Mouse (Mus musculus) hindbrain, embryonic 14.5 days (tissue): ENCODE data around the gene Shcbp1l. TPM values are rescaled to one million over a fixed set of nuclear protein-coding genes. Genes with fewer than 3 reads are reported as not detected.
A peak's percentile ranks its signal among the peaks of the same experiment; 100 is the strongest.
"Not testable (repeated sequence)": the region's sequence is repeated elsewhere in the genome, so short reads cannot be mapped to it uniquely, and the experiment has no call there.

Source experiments
- ATAC-seq: fragments of 200-750 bp; cut with Nextera tagmentation; 2 replicates; pipeline ENCODE4 v1.8.0; 2017; ENCODE audit warnings: moderate number of reproducible peaks, mild to moderate bottlenecking, moderate TSS enrichment, moderate library complexity; ENCODE audit not compliant: low FRiP score
- DNase-seq: peaks from one replicate; pipeline ENCODE4 v3.0.0-alpha.2; 2015; ENCODE audit warnings: low spot score
- H3K27ac ChIP-seq: fragments of 300-500 bp; sonication (generic); 2 replicates; pipeline ENCODE4 v1.5.1; 2014; ENCODE audit warnings: mild to moderate bottlenecking, moderate library complexity
- H3K27me3 ChIP-seq: fragments of 300-500 bp; sonication (generic); 2 replicates; pipeline ENCODE4 v1.6.1; 2014; ENCODE audit warnings: mild to moderate bottlenecking, low read length, mixed read lengths; ENCODE audit not compliant: control insufficient read depth, insufficient read depth
- H3K36me3 ChIP-seq: fragments of 300-500 bp; sonication (generic); replicated peaks from 2 replicates; pipeline ENCODE4 v1.6.1; 2014; ENCODE audit not compliant: control insufficient read depth, insufficient read depth
- H3K4me1 ChIP-seq: fragments of 300-500 bp; sonication (generic); replicated peaks from 2 replicates; pipeline ENCODE4 v1.6.1; 2014; ENCODE audit warnings: antibody characterized with exemption, low read length, mixed read lengths; ENCODE audit not compliant: control insufficient read depth, insufficient read depth
- H3K4me2 ChIP-seq: fragments of 300-500 bp; sonication (generic); replicated peaks from 2 replicates; pipeline ENCODE4 v1.6.1; 2014; ENCODE audit warnings: mild to moderate bottlenecking, moderate library complexity
- H3K4me3 ChIP-seq: fragments of 300-500 bp; sonication (generic); replicated peaks from 2 replicates; pipeline ENCODE4 v1.5.1; 2014; ENCODE audit warnings: mild to moderate bottlenecking, low read length
- H3K9ac ChIP-seq: fragments of 300-500 bp; sonication (generic); 2 replicates; pipeline ENCODE4 v1.6.1; 2014
- H3K9me3 ChIP-seq: fragments of 300-500 bp; sonication (generic); 2 replicates; pipeline ENCODE4 v1.6.1; 2016; ENCODE audit warnings: low read length; ENCODE audit not compliant: control insufficient read depth
- WGBS: fragments of 180-500 bp; shearing (Covaris S2); extraction: QIAGEN DNeasy Blood & Tissue Kit; methylation state at CpG from one replicate; pipeline ENCODE4 v1.1.7; 2014; 5-methylcytosine and 5-hydroxymethylcytosine counted together
- polyA plus RNA-seq: library from polyadenylated mRNA; unstranded; fragments of >200 nt; fragmentation: Nextera tagmentation; extraction: Ambion mirVana; gene quantifications from 2 replicates; pipeline ENCODE4 v1.2.1, GENCODE M21; 2014

The Shcbp1l gene
- polyA plus RNA-seq, 1 experiment from 2014 or later: 0.56 TPM

DNA sequence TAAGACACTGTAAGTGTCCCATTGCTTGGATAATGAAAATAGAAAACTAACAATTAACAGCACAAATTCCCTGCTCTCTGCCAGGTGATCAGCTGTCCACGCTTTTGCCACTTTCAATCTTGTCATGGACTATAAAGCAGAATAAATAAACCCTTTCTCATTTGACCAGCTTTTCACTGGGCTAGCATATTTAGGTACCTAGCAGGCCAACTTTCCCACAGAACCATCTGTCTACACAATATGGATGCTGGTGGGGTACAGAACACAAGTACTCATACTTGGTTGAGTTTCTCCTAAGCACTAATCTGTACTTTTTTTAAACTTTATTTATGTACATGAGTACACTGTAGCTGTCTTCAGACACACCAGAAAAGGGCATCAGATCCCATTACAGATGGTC, 54.3 kb downstream of the Shcbp1l start:
- Histone ChIP-seq H3K27me3 (no peaks in the 10 kb centered on the region), H3K4me3 (no peak overlapping the region), H3K36me3 (peaks cover 91% of the 10 kb centered on the region), H3K4me2 (no peak overlapping the region), H3K9ac (no peak overlapping the region), H3K27ac (no peak overlapping the region), H3K9me3 (no peaks in the 10 kb centered on the region), H3K4me1 (peaks cover 10% of the 10 kb centered on the region)
- WGBS: 93% methylated on average over 1 of the region's 1 CpGs
- ATAC-seq (no peak), DNase-seq (no peak)

DNA sequence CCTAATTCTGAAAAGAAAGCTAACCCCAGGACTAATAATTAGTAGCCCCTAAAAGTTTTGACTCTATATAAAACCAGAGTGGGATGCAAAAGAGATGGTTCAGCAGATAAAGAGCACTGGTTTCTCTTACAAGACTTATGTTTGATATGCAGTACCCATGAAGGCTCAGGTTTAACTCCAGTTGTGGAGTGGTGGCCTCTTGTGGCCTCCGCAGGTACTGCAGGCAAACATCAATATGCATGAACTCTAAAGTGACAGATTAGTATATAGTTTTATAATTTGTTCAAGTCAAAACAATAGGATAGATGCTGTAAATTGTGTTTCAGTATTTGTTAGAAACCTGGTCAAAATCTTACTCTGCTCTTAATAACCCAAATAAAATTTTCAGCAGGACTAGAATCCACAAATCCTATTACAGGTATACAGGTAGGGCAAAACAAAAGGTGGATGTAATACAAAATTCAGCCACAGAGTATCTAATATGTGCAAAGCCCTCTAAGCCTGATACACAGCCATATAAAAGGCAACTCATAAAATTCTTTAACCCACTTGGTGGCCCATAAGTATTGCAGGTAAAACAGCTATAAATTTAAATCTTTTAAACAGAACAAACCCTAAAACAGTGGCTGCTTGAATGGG, 55.5 kb downstream of the Shcbp1l start:
- no peaks in the 10 kb centered on the region for H3K9me3 ChIP-seq
- DNase-seq (peak; percentile 82), ATAC-seq (0 out of 2 replicates have a peak, but pooled peaks have one; percentile 37)
- H3K4me3 ChIP-seq: no peak overlapping the region
- H3K27ac ChIP-seq: no peak overlapping the region
- no peaks in the 10 kb centered on the region for H3K27me3 ChIP-seq
- H3K36me3 ChIP-seq: peaks cover 79% of the 10 kb centered on the region
- H3K4me2 ChIP-seq: no peak overlapping the region
- no peak overlapping the region for H3K9ac ChIP-seq
- 54% methylated on average over 1 of the region's 1 CpGs for WGBS
- peaks cover 22% of the 10 kb centered on the region for H3K4me1 ChIP-seq

GRCm38 (mm10) chr1:153481025-153481412, 56.1 kb downstream of the Shcbp1l start:
- Histone ChIP-seq H3K27me3 (no peaks in the 10 kb centered on the region), H3K9me3 (no peaks in the 10 kb centered on the region), H3K4me1 (peaks cover 27% of the 10 kb centered on the region), H3K4me2 (no peak overlapping the region), H3K36me3 (peaks cover 74% of the 10 kb centered on the region), H3K4me3 (no peak overlapping the region), H3K9ac (no peak overlapping the region), H3K27ac (no peak overlapping the region)
- ATAC-seq (no peak), DNase-seq (no peak)
- 68% methylated on average over 1 of the region's 1 CpGs for WGBS

DNA sequence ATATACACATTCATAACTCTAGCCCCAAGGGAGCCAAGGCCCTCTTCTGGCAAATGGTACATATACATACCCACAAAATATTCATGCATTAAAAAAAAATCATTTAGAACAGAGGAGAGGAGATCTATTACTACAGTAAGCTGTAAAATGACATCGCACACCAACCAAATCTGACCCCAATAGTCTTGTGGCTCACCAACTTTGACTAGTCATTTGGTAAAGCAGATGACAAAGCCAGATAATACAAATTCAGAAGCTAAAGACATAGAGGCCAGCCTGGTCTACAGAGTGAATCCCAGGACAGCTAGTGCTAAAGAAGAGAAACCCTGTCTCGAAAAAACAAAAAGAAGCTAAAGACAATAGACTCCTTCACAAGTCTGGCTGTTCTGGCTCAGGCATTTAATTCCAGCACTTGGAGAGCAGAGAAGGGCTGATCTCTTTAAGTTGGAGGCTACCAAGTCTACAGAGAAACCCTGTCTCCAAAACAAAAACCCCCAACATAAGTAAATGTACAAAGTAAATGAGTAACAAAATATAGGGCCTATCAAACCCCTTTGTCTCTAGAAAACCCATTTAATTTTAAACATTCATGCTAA, 60.3 kb downstream of the Shcbp1l start:
- Histone ChIP-seq H3K9me3 (no peaks in the 10 kb centered on the region), H3K4me1 (peaks cover 29% of the 10 kb centered on the region), H3K36me3 (peaks cover 31% of the 10 kb centered on the region), H3K4me3 (peak overlapping the region; percentile 79), H3K4me2 (peak overlapping the region; percentile 94), H3K27me3 (no peaks in the 10 kb centered on the region), H3K9ac (no peak overlapping the region), H3K27ac (no peak overlapping the region)
- ATAC-seq (no peak), DNase-seq (no peak)
- WGBS: 38% methylated on average over 2 of the region's 2 CpGs

- not testable (repeated sequence) for DNase-seq, ATAC-seq, H3K9me3 ChIP-seq, H3K27ac ChIP-seq, H3K27me3 ChIP-seq
- WGBS: 15% methylated on average over 6 of the region's 6 CpGs
- H3K36me3 ChIP-seq: peaks cover 23% of the 10 kb centered on the region
- H3K9ac ChIP-seq: peak overlapping the region; percentile 86
- H3K4me3 ChIP-seq: peak overlapping the region; percentile 79
- H3K4me2 ChIP-seq: peak overlapping the region; percentile 94
- H3K4me1 ChIP-seq: peaks cover 29% of the 10 kb centered on the region
These were observed 61.2 kb downstream of the Shcbp1l start for GRCm38 (mm10) chr1:153486120-153486519.

DNA sequence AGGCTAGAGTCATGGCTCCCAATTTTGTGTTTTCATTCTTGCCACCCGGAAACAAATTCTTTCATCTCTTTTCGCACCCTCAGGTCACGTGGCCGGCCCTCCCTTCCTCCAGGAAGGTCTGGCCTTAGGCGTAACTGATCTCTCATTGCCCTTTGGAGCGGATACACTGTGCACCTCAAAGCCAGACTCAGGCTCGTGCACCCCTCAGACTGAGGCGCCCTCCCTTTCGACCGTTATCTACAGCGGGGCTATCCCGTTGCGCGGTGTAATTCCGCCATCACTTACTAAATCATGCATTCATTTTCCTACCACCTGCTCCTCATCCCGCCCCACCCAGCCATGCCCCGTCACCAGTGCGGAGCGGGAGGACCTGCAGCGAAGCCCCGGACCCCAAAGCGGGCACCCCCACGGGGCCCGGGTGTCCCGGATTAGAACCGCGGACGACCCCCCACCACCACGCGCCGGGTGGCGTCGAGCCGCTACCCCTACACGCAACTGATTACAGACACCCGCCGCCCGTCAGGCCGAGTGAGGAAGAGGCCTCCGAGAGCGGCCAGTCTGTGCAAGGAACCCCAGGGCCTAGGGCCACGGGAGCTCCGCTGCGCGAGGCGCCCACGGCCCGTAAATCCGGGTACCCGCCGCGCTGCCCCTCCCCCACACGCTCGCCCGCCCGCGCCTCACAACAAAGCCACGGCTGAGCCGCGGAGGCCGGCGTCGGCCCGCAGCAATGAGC, 62.0 kb downstream of the Shcbp1l start:
- Histone ChIP-seq H3K36me3 (peaks cover 15% of the 10 kb centered on the region), H3K9me3 (no peaks in the 10 kb centered on the region), H3K27me3 (no peaks in the 10 kb centered on the region), H3K4me2 (peak overlapping the region; percentile 94), H3K4me1 (peaks cover 29% of the 10 kb centered on the region), H3K4me3 (peak overlapping the region; percentile 79), H3K27ac (peak overlapping the region; percentile 90), H3K9ac (peak overlapping the region; percentile 86)
- DNase-seq (peak; percentile 44), ATAC-seq (peak; percentile 86)
- WGBS: under 1% methylated on average over 49 of the region's 64 CpGs

GRCm38 (mm10) chr1:153487500-153487879, 62.5 kb downstream of the Shcbp1l start, which contains the start of gene Dhx9:
Gene Dhx9 (minus strand): TSS chr1:153487660.
- Histone ChIP-seq H3K9me3 (no peaks in the 10 kb centered on the region), H3K4me2 (peak within 1 kb of the TSS; percentile 94), H3K4me3 (peak within 1 kb of the TSS; percentile 79), H3K9ac (peak within 1 kb of the TSS; percentile 86), H3K36me3 (peaks cover 9% of the 10 kb centered on the region), H3K27me3 (no peaks in the 10 kb centered on the region), H3K4me1 (peaks cover 29% of the 10 kb centered on the region), H3K27ac (peak within 1 kb of the TSS; percentile 90)
- peak; percentile 99 for DNase-seq
- peak; percentile 93 for ATAC-seq
- WGBS: 0% methylated on average over 35 of the region's 35 CpGs

DNA sequence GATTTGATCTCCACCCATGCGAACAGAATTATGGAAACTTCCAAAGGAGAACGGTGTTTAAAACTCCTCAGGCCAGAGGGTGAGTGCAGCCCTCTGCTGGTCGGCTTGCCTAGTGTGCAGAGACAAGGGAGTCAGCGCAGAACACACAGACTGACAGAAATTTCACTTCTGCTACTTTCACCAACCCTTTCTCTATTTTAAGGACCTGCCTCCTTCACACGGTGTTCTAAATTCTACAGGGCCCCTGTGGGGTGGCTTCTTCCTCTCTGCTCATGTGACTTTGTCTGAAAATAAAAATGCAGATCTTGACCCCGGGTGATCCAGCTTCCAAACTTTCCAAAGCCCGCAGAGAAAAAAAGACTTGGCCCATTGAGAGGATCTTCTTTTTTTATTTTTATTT, 64.2 kb downstream of the Shcbp1l start:
- 50% methylated on average over 7 of the region's 7 CpGs for WGBS
- ATAC-seq: no peak

GRCm38 (mm10) chr1:153489540-153489939, 64.6 kb downstream of the Shcbp1l start:
- H3K36me3 ChIP-seq: no peaks in the 10 kb centered on the region
- no peaks in the 10 kb centered on the region for H3K27me3 ChIP-seq
- WGBS: 55% methylated on average over 2 of the region's 2 CpGs
- no peaks in the 10 kb centered on the region for H3K9me3 ChIP-seq
- ATAC-seq (no peak), DNase-seq (no peak)
- no peak overlapping the region for H3K9ac ChIP-seq
- no peak overlapping the region for H3K4me2 ChIP-seq
- H3K27ac ChIP-seq: no peak overlapping the region
- peaks cover 17% of the 10 kb centered on the region for H3K4me1 ChIP-seq
- H3K4me3 ChIP-seq: no peak overlapping the region

More for the DNA sequence above, 64.2 kb downstream of the Shcbp1l start:
- no peaks in the 10 kb centered on the region for H3K27me3 ChIP-seq
- H3K4me3 ChIP-seq: no peak overlapping the region
- H3K36me3 ChIP-seq: no peaks in the 10 kb centered on the region
- H3K9ac ChIP-seq: no peak overlapping the region
- no peaks in the 10 kb centered on the region for H3K9me3 ChIP-seq
- H3K4me2 ChIP-seq: no peak overlapping the region
- no peak for DNase-seq
- no peak overlapping the region for H3K27ac ChIP-seq
- H3K4me1 ChIP-seq: peaks cover 21% of the 10 kb centered on the region
